Mouse (Mus musculus) layer of hippocampus, adult 18-20 months (tissue): ENCODE measurements around the gene Rbm47. TPM values are rescaled to one million over a fixed set of nuclear protein-coding genes. Genes with fewer than 3 reads are reported as not detected.

Source experiments
- DNase-seq, 2 experiments: peaks; one replicate each; pipeline ENCODE4 v3.0.0; 2022; ENCODE audit warnings: low spot score in 2 of 2
- total RNA-seq, 2 experiments: library from RNA; stranded (reverse); gene quantifications; 2 replicates each; pipeline ENCODE4 v1.2.3; 2021

Gene Rbm47
- total RNA-seq, 2 experiments from 2014 or later = 0.87 to 2.3 TPM

DNA sequence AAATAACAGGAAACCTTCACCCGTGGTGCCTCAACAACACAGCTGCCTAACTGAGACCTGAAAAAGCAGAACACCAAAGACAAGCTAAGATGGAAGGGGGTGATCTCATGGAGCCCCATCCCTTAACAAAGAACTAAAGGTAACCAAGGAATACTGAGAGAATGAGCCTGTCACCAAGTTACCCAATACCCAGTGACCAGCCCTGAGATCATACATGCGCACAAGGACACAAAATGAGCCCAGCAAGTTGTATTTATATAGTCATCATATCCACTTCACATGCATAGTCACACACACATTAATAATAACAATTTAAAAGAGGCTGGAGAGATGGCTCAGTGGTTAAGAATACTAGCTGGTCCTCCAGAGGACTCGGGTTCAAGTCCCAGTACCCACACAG is 44.0 kb downstream of the Rbm47 start:
- DNase-seq = no peak

DNA sequence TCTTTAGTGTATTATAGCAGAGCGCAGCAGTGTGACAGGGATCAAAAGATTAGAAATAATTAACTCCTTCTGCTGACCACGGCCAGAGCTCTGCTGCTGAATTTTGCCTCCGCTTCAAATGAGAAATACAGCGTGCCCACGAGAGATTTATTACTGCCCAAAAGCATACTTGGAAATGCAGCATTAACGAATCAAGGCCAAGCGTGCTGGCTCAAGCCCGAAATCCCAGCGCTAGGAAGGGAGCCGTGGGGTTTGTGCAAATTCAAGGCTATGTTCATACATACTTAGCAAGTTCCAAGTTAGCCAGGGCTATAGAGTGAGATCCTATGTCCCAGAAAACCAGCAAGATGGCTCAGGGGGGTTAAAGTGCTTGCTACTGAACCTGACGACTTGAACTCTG is 47.5 kb downstream of the Rbm47 start:
- no peak for DNase-seq

DNA sequence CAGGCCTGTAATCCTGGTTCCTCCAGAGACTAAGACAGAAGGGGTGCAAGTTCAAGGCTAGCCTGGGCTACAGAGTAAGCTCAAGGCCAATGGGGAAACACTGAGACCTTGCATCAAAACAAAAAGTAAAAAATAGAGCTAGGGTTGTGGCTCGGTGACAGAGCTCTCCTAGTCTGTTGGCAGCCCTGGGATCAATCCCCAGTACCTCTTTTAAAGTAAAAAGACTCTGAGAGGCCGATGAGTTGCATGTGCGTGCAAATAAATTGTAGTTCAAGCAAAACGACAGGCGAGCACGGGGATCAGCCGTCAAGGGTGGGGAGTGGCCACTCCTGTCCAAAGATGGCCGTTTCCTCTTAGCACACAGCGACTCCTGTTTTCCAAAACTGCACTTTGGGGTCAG is 48.0 kb downstream of the Rbm47 start:
- no peak for DNase-seq

DNA sequence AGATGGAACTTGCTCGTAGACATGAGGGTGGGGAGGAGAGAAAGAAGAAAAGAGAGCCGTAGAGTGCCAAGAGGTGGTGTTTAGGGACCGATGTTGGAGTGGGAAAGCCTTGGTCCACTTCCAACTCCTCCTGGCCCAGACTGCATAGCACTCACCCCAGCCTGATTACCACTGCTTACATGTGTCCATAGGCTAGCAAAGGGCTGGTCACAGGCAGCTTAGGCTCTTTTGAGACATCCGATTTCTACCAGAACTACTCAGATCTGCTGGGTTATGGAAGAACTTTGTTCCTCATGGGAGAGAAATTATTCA is 48.9 kb downstream of the Rbm47 start:
- no peak for DNase-seq

DNA sequence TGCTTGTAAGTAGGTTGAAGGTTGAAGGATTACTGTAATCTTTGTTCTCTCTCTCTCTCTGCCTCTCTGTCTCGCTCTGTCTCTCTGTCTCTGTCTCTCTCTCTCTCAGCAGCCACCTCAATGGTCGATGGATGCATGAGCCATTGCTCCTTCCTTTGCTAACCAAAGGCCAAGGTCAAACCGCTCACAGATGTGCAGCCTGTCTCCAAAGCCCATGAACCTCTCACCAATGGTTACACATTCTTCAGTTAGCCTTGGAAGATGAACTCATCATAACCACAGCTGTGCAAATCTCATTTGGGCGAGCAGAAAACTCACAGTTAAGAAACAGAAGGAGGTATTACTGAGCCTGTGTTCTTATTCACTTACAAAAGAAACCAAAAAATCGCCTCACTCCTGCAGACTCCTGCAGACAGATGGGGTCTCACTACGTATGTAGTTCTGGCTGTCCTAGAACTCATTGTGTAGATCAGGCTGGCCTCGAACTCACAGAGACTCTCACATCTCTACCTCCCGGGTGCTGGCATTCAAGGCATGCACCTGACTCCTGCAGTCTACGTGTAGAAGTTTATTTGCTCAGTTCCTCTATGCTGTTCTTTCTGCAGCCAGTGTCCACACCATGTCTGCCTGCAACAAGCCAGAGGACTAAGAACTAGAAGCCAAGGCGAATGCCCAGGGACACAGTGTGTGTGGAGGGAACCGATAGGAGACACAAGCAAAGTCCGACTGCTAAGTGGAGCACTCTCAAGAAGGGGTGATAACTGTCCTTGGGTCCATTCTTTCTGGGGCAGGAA is 49.4 kb downstream of the Rbm47 start:
- DNase-seq = no peak

DNA sequence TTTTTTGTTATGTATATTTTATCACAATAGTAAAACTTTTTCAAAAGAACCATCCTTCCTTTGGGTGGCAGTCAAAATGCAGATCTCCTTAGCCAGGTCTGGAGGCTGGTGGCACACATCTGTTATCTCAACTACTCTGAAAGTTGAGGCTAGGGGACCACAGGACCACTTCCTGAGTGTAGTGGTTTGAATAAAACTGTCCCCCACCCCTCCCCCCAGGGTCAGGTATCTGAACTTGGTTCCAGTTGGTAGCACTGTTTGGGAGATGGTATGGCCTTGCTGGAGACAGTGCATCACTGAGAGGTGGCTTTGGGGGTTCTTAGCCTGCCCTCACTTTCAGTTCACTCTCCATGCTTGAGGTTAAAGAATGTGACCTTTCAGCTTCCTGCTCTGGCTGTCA is 51.7 kb downstream of the Rbm47 start:
- no peak for DNase-seq

- DNase-seq = no peak
These were observed 58.2 kb downstream of the Rbm47 start for GRCm38 (mm10) chr5:66114751-66115150.

DNA sequence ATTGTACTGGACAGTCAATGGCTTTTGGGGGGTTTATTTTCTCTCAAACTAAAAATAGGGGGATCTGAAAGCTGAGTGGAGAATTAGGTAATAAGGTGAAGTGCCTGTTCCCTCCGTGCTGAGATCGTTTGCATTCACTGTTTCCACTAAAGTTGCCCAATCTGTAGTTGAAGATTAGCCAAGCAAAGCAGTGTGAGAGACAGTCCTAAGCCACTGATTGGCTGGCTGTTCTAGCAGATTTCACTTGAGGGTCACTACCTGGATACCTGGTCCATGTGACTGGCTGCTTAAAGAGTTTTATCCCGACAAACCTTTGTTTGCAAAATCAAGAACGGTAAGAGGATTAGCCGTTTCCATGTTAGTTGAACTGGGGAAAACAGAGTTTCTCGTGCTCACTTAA is 58.7 kb downstream of the Rbm47 start:
- no peak for DNase-seq

- no peak for DNase-seq
These were observed 60.9 kb downstream of the Rbm47 start for GRCm38 (mm10) chr5:66112059-66112458.

DNA sequence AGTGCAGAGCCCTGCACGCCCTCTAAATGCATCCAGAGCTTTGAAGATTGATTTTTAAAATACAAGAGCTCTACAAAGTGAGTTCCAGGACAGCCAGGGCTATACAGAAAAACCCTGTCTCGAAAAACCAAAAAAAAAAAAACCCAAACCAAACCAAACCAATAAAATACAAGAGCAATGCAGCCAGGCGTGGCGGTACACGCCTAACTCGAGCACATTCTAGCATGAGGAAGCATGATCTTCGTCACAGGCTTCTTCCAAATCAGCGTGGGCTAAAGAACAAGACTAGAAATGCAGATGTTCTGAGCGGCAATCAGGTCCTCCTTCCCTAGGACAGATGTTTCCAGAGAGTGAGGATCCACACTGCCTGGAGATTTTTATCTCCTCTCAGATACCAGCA is 66.5 kb downstream of the Rbm47 start:
- no peak for DNase-seq

- no peak for DNase-seq
These were observed 67.0 kb downstream of the Rbm47 start for GRCm38 (mm10) chr5:66105946-66106345.

GRCm38 (mm10) chr5:66105366-66105765 is 67.6 kb downstream of the Rbm47 start:
- DNase-seq = no peak

- no peak for DNase-seq
These were observed 69.5 kb downstream of the Rbm47 start for GRCm38 (mm10) chr5:66103386-66103785.

DNA sequence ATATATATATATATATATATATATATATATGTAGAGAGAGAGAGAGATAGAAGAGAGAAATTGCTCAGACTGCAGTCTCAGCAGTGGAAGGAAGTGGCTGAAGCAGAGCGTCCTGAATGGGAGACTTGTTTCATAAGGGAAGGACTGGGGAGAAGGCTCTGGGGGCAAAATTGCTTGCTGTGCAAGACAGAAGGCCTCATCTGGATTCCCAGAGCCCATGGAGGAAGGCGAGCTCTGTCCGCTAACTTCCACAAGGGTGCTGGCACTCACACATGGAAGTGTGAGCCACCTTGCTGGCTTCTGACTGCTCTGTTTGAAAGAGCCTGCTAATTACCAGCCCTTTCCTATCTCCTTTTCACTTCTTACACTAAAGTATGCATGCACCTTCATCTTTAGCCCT is 70.1 kb downstream of the Rbm47 start:
- no peak for DNase-seq

DNA sequence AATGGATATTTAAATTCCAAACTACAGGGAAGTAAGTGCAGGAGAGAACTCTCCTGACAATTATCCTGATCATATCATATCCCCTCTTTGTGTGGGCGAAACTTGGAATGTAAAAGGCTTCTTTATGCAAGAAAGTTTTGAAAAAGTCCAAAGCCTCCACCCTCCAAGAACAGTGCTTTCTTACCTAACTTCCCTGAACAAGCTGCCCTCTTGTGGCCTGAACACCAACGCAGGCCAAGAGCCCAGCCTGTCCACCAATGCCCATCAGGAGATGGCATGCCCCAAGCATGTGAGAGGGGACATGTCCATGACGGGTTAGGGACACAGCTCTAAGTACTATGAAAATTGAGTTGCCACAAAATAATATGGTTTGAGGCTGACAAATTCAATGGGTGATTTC is 71.3 kb downstream of the Rbm47 start:
- DNase-seq = no peak

- no peak for DNase-seq
These were observed 72.6 kb downstream of the Rbm47 start for GRCm38 (mm10) chr5:66100322-66100721.

- DNase-seq = no peak
These were observed 74.6 kb downstream of the Rbm47 start for GRCm38 (mm10) chr5:66098094-66098871.

GRCm38 (mm10) chr5:66096081-66096480 is 76.8 kb downstream of the Rbm47 start:
- DNase-seq = no peak

DNA sequence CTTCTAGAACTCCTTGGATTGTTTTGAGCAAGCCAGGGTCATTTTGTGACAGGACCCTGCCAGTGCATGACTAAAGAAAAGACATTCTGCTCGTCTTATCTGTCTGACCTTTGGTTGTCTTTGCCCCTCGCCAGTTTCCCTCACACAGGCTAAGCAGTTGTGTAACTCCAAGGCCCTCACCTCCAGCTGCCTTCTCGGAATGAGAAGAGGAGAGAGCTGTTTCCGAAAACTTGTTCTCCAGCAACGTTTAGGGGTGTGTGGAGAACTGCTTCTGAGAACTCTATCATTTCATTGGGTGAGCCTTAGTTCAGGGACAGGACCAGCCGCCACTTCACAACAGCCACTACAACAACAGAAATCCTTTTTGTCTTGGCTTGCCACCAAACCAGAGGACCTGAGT is 77.8 kb downstream of the Rbm47 start:
- DNase-seq = no peak

DNA sequence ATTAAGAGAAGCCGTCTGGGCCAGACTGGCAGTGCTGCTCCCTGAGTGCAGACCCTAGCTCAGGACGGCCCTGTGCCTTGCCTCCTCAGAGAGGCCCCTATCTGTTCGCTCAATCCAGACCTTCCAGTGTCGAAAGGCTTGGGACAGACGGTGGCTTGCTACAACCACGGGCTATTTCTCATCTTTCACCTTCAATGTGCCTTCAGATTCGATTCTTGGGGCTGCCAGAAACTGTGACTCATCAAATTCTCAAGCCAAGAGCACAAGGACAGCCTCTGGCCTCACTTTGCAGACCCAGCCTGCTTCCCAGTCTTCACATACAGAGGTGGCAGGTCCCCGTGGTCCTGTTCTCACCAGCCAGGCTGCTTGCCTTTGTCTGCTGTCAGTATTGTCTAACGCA is 82.9 kb downstream of the Rbm47 start:
- no peak for DNase-seq

- no peak for DNase-seq
These were observed 83.3 kb downstream of the Rbm47 start for GRCm38 (mm10) chr5:66089600-66089999.

GRCm38 (mm10) chr5:66088902-66089295 is 84.0 kb downstream of the Rbm47 start:
- DNase-seq = no peak
